Mouse (Mus musculus) cerebellum, adult 8-10 months (tissue): ENCODE results near the gene Actr5.

Source experiments
- DNase-seq: peaks from one replicate; pipeline ENCODE4 v3.0.0; 2022

Gene Actr5

GRCm38 (mm10) chr2:158668433-158669010 lies 43.8 kb downstream of the Actr5 start:
- no peak for DNase-seq

DNA sequence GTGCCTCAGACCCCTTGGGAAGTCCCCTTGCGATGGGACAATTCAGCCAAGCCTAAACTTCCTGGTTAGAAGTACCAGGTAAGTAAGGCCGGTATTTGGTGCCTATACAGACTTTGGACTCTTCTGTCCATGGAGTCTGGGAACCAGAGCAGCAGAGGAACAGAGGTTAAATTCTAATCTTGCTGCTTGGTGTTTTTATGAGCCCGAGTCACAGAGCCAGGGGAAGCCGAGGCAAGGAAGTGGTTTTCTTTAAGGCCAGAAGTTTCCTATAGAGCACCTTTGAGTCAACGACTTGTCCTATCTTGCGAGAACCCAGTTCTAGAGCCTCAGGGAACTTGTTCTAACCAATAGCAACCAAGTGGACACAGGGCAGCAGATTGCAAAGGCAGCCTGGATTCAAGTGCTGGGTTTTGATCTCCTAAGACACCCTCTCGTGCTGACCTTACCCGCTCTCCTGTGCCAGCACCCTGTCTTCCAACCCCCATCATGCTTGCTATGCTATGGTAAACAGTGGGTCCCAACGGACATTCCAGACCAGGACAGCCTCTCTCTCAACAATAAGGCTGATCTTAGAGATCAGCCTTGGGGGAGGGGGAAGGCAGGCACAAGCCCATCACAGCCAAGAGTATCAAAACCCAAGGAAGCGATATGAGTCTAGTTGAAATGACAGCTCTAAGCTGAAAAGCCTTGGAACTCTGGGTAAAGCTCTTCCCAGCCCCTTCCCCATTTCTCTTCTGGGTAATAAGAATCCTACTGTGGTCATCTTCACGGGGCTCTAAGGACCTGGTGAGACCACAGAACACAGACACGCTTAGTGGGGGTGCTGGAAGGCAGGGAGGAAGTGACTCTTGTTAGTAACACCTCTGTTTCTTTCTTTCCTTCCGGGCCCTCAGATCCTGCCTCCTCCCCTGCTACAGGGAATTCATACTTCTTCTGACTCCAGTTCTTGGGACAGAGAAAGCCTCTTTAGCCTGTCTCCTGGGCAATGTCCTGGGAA lies 44.8 kb downstream of the Actr5 start:
- no peak for DNase-seq

DNA sequence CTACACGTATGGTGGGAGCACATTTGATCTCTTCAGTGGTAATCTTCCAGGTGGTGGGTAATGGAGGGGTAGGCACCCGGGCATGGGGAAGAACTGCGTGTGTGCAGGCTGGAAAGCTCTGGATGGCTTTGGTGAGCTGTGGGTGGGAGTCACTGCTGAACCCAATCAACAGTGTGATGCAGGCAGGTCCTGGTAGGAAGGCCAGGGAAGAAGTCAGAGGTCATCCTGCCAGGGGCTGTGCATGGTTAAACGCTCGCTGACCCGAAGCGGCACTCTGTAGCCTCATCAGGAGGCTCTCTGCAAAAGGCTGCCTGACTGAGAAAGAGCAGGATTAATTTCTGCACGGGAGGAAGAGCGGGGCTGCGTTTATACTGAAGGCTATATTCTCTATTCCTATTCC lies 45.9 kb downstream of the Actr5 start:
- no peak for DNase-seq

GRCm38 (mm10) chr2:158672829-158673228 lies 48.1 kb downstream of the Actr5 start:
- DNase-seq = no peak

- DNase-seq = no peak
Measured at GRCm38 (mm10) chr2:158673493-158673892, 48.8 kb downstream of the Actr5 start.

GRCm38 (mm10) chr2:158674131-158674530 lies 49.4 kb downstream of the Actr5 start:
- no peak for DNase-seq

- no peak for DNase-seq
Measured at GRCm38 (mm10) chr2:158674759-158675158, 50.1 kb downstream of the Actr5 start.

DNA sequence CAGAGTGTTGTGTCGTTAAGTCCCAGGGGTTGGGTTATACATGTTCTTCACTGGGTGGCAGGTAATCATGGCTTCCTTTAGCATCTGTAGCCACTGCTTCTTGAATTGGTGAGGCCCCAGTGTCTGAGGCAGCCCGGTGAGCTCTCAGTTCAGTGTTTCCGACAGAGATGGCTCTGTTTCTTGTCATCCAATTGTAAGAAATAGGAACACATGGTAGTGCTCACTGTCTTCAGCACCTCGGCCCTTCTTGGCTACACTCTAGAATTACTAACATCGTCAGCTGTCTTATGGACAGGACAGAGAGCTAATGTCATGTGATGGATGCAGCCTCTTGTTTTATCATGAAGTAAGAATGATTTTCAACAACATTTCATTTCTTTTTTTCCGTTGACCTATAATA lies 50.5 kb downstream of the Actr5 start:
- no peak for DNase-seq

GRCm38 (mm10) chr2:158675907-158676533 lies 51.3 kb downstream of the Actr5 start:
- no peak for DNase-seq

DNA sequence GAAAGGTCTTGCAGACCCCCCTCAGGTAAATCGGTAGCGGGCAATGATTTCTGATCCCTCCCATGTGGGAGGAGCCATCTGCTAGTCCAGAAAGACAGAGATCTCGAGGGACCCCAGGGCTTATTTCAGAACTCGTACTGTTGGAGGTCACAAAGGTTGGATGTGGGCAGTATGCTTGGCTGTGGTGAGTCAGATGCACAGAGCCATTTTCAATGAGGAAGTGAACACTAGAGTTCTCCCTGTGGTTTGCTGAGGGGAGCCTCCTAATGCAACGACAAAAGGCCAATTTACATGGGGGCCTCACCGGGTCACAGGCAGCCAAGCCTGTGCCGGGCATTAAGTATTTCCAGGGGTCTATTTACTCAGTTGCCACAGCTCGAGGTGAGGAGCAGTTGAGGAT lies 53.3 kb downstream of the Actr5 start:
- DNase-seq = no peak

GRCm38 (mm10) chr2:158679091-158679490 lies 54.4 kb downstream of the Actr5 start:
- DNase-seq = no peak

DNA sequence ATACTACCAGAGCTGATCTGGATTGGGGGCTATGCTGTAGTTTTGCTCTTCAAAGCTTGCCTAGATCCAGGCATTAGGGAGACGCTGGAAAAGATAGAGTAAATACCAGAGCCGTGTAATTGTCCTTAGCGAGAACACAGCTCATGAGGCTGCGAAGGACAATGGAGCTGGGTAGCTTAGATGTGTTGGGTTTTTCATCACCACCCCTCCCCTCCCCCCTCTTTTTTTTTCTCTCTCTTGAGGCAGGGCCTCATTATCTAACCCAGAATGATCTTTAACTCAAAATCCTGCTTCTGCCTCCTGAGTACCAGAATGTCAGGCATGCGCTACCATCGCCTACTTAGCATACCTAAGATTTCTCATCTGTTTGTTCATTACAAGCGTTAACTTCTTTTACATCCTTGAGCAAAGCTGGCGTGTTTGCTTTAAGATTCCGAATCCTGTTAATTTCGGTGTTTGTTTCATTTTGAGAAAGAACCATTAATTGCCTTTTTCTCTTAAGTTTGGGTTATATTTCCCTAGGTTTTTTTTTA lies 55.7 kb downstream of the Actr5 start:
- no peak for DNase-seq

- no peak for DNase-seq
Measured at GRCm38 (mm10) chr2:158681714-158682113, 57.0 kb downstream of the Actr5 start.

DNA sequence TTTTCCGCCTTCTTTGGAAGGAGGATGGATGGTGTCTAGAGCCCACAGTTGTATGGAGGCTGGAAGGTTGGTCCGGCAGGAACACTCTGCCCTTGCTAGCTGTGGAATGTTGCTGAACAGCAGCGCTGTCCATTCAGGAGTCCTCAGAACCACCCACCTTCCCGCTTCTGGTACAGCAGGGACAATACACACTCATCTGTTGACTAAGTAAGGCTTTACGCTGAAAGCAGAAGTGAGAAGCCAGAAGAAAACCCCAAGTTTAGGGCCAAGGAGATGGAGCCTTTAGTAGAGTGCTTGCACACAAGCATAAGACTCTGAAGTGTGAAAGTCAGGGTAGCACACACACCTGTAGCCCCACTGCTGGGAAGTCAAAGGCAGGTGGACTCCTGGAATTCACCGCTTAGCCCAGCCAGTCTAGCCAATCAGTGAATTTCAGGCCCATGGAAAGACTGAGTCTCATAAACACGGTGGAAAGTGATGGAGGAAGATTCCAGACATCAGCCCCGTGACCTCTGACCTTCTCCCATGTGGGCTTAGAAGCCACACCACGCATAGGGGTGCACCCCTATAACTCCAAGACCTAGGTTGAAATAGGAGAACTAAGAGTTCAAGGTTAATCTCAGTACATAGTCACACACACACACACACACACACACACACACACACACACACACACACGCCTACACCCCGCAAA lies 57.8 kb downstream of the Actr5 start:
- no peak for DNase-seq

DNA sequence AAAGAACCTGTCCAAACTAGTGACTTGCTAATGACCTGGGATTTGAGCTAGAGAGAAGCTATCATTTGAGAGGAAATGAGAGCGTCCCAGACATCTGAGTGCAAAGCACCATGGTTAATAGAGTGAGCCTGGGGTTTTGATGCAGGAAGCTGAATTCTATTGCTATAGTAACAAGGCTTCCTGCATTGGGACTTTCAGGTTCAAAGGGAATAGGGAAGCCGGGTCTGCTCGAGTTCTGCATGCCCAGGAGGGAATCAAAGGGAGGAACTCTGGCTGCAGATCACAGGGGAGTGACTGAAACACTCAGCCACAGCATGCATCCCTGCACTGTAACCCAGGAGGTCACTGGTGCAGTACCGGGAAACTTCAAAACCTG lies 58.3 kb downstream of the Actr5 start:
- DNase-seq = no peak

DNA sequence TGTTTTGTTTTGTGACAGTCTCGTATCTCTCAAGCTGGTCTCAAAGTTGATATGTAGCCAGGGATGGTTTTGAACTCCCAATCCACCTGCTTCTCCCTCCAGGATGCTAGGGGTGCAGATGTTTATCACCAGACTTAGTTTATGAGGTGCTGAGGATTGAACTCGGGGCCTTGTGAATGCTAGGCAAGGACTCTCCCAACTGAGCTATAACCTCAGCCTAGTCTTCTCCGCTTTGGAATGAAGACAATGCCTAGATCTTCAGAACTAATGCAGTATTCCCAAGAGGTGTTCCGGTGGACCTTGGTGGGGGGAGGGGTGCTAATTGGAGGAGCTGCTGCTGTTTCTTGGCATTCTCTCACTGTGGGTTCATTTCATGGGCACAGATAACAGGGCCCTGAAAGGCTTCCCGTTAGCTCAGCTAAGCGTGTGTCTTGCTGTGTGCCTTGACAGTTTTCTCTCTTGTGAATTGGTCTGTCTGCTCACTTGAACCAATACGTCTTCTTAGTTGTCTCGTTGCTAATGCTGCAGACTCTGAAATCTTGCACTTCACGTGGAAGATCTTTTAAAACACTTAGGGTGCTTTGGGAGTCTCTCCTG lies 59.7 kb downstream of the Actr5 start:
- no peak for DNase-seq

- DNase-seq = no peak
Measured at GRCm38 (mm10) chr2:158684910-158685309, 60.2 kb downstream of the Actr5 start.

DNA sequence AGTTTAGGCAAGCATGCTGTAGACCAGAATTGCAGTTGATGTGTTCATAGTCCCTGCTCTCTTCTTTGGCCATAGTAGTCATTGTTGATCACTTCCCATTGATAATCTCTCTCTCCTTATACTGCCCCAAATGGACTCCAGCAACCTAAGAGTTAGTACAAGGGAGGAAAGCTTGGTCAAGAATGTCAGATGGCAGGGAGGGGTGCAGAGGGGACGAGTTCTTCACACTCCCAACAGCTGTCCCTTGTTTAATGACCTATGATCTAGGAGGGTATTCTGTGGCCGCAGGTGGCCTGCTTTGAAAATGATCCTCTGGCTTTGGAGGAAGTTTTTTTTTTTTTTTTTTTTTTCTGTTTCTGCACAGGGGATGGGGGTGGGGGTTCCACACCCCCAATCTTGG lies 61.7 kb downstream of the Actr5 start:
- no peak for DNase-seq

GRCm38 (mm10) chr2:158687804-158688241 lies 63.1 kb downstream of the Actr5 start:
- no peak for DNase-seq
